Mouse (Mus musculus) hindbrain, embryonic 13.5 days (tissue): ENCODE data around the gene Rhobtb1. TPM values are rescaled to one million over a fixed set of nuclear protein-coding genes. Genes with fewer than 3 reads are reported as not detected.
A peak's percentile ranks its signal among the peaks of the same experiment; 100 is the strongest.

Source experiments
- ATAC-seq: fragments of 200-750 bp; cut with Nextera tagmentation; 2 replicates; pipeline ENCODE4 v1.8.0; 2017; ENCODE audit warnings: moderate TSS enrichment; ENCODE audit not compliant: low FRiP score
- H3K27ac ChIP-seq: fragments of 300-500 bp; sonication (generic); 2 replicates; pipeline ENCODE4 v1.5.1; 2015; ENCODE audit warnings: inconsistent platforms, mild to moderate bottlenecking, moderate library complexity
- H3K27me3 ChIP-seq: fragments of 300-500 bp; sonication (generic); 2 replicates; pipeline ENCODE4 v1.6.1; 2015; ENCODE audit warnings: mild to moderate bottlenecking, inconsistent platforms
- H3K36me3 ChIP-seq: fragments of 300-500 bp; sonication (generic); 2 replicates; pipeline ENCODE4 v1.6.1; 2015; ENCODE audit warnings: mild to moderate bottlenecking, inconsistent platforms
- H3K4me1 ChIP-seq: fragments of 300-500 bp; sonication (generic); replicated peaks from 2 replicates; pipeline ENCODE4 v1.6.1; 2015; ENCODE audit warnings: inconsistent platforms
- H3K4me2 ChIP-seq: fragments of 300-500 bp; sonication (generic); 2 replicates; pipeline ENCODE4 v1.6.1; 2015; ENCODE audit warnings: inconsistent platforms, mild to moderate bottlenecking, moderate library complexity
- H3K4me3 ChIP-seq: fragments of 300-500 bp; sonication (generic); 2 replicates; pipeline ENCODE4 v1.5.1; 2015; ENCODE audit warnings: mild to moderate bottlenecking, inconsistent platforms
- H3K9ac ChIP-seq: fragments of 300-500 bp; sonication (generic); 2 replicates; pipeline ENCODE4 v1.6.1; 2015; ENCODE audit warnings: mild to moderate bottlenecking, inconsistent platforms
- H3K9me3 ChIP-seq: fragments of 300-500 bp; sonication (generic); 2 replicates; pipeline ENCODE4 v1.6.1; 2016; ENCODE audit warnings: inconsistent platforms
- WGBS: fragments of 180-500 bp; shearing (Covaris S2); methylation state at CpG from one replicate; pipeline ENCODE4 v1.1.7; 2015; 5-methylcytosine and 5-hydroxymethylcytosine counted together
- polyA plus RNA-seq: library from polyadenylated mRNA; unstranded; fragments of >200 nt; fragmentation: Nextera tagmentation; extraction: Ambion mirVana; gene quantifications from 2 replicates; pipeline ENCODE4 v1.2.1, GENCODE M21; 2015

Rhobtb1 gene
- polyA plus RNA-seq, 1 experiment from 2014 or later, result 17.4 TPM

DNA sequence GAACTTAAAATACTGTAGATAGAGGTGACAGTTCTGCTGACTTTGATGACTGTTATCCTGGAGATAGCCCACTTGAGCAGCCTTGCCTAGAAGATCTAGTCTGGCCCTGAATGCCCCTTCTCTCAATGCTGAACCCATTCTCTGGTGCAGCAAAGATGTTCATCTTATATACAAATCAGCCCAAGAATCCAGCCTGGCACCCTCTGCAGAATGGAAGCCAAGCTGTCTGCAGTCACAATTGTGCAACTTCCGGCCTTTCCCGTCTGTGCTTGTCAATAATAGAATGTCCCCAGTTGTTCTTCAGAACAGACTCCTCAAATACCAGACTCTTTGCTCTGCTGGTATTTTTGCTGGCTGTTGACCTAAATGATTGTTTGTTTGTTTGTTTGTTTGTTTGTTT, 89.3 kb downstream of the Rhobtb1 start:
- Histone ChIP-seq H3K36me3 (peaks cover 4% of the 10 kb centered on the region), H3K4me2 (no peak overlapping the region), H3K27me3 (no peaks in the 10 kb centered on the region), H3K9ac (no peak overlapping the region), H3K4me1 (peaks cover 4% of the 10 kb centered on the region), H3K9me3 (peaks cover 6% of the 10 kb centered on the region), H3K4me3 (no peak overlapping the region), H3K27ac (no peak overlapping the region)
- ATAC-seq, result no peak
- WGBS, result 85% methylated on average over 2 of the region's 2 CpGs

DNA sequence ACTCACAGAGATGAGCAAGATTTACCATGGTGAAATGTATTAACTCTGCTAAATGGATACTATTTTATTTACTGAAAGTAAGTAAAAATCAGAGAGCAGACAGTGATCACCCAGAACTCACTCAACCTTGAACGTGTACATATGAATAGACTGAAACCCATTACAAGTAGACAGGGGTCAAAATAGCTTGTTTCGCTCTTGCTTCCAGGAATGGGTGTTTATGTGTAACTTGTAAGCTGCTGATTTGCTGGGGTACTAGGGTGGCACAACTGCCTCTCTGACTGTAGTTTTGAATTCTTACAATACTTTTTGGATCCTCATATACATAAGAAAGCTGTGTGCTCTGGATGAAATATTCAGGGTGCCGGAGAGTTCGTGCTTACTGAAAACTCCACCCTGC, 93.9 kb downstream of the Rhobtb1 start:
- peaks cover 8% of the 10 kb centered on the region for H3K36me3 ChIP-seq
- no peak overlapping the region for H3K27ac ChIP-seq
- no peak overlapping the region for H3K9ac ChIP-seq
- no peak for ATAC-seq
- H3K4me2 ChIP-seq, result no peak overlapping the region
- no peak overlapping the region for H3K4me3 ChIP-seq
- peaks cover 6% of the 10 kb centered on the region for H3K9me3 ChIP-seq
- no peaks in the 10 kb centered on the region for H3K27me3 ChIP-seq
- WGBS, result 89% methylated on average over 4 of the region's 4 CpGs
- no peaks in the 10 kb centered on the region for H3K4me1 ChIP-seq

DNA sequence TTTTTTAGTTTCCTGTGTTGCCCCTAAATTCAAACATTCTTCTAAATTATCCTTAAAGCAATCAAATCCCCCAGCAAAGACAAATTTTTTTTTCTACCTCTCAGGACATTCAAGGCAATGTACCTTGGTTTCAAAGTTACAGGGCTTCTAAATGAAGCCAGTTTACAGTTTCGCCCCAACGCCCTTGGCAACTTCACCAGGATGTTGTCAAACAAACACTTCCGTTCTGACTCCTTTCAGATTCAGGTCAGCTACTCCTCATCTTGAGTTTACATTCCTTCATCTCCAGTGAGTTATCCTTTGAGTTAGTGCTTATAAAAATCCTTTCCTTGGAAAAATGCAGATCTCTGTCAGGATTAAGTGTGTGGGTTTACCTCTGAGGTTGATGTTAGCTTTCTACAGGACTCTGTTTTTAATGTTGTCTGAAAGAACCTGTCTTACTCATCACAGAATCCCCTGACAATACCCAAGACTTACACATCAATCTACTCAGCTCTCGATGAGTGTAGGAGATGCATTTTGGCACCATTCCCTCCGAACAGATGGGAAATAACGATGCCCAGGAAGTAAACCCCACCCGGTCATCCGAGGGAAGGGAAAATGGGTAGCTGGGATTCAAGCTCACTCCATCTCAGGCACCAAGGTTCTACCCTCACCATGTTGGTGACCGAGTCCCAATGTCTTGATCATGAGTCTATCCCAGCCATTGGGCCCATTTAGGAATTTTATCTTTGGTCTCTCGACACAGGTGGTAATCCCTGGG, 94.9 kb downstream of the Rhobtb1 start:
- Histone ChIP-seq H3K9me3 (peaks cover 6% of the 10 kb centered on the region), H3K27ac (no peak overlapping the region), H3K4me1 (no peaks in the 10 kb centered on the region), H3K4me2 (no peak overlapping the region), H3K36me3 (peaks cover 17% of the 10 kb centered on the region), H3K4me3 (no peak overlapping the region), H3K9ac (no peak overlapping the region), H3K27me3 (no peaks in the 10 kb centered on the region)
- ATAC-seq, result no peak
- WGBS, result 86% methylated on average over 10 of the region's 10 CpGs

DNA sequence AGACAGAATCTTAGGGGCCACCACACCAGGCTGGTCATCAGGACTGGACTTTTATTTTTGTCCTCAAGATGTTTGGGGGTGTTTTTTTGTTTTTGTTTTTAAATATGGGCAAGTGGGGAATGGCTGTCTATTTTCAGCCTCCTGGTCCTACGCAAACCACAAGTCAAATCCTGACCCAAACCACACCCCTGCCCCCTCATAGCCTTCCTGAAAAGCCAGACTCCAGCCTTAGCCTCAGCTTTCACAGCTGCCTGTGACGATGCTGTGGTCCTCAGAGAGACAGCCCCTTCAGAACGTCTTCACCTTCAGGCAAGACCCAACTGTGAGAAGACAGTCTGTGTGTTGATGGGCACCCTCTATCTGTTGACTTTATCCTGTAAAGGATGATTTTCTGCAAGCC, 95.5 kb downstream of the Rhobtb1 start:
- WGBS, result 77% methylated on average over 3 of the region's 3 CpGs

DNA sequence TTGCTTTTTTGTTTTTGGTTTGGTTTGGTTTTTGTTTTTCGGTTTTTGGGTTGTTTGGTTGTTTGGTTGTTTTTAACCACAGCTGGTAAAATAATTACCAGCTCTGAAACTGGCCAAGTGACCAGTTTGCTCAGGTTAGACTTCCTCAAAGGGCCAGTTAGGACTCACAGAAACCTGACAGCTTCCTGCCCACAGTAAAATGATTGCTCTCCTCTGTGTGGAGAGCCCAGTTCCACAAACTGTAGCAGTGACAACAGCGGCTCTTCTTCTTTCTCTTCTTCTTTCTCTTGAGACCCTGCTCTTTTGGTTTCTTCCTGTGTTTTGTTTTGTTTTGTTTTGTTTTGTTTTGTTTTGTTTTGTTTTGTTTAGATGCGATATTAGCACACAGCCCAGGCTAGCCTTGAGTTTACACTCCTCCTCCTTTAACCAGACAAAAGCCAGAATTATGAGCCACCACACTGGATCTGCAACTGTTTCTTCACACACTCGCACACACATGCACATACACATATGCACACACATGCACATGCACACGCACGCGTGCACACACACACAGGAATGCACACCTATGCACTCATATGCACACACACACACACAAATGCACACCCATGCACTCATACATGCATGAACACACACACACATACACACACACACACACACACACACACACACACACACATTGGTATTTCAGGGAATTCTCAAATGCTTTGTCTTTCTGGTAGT, 96.2 kb downstream of the Rhobtb1 start:
- no peak overlapping the region for H3K9ac ChIP-seq
- H3K9me3 ChIP-seq, result no peaks in the 10 kb centered on the region; the same call in 1 of the 2 replicates
- WGBS, result 96% methylated on average over 7 of the region's 7 CpGs
- H3K27ac ChIP-seq, result no peak overlapping the region
- no peak for ATAC-seq
- no peaks in the 10 kb centered on the region for H3K4me1 ChIP-seq
- no peaks in the 10 kb centered on the region for H3K27me3 ChIP-seq
- H3K4me3 ChIP-seq, result no peak overlapping the region
- H3K36me3 ChIP-seq, result peaks cover 22% of the 10 kb centered on the region
- H3K4me2 ChIP-seq, result no peak overlapping the region

More for the DNA sequence above, 95.5 kb downstream of the Rhobtb1 start:
- H3K4me1 ChIP-seq, result no peaks in the 10 kb centered on the region
- H3K9me3 ChIP-seq, result peaks cover 6% of the 10 kb centered on the region
- H3K27me3 ChIP-seq, result no peaks in the 10 kb centered on the region
- peaks cover 18% of the 10 kb centered on the region for H3K36me3 ChIP-seq
- no peak for ATAC-seq
- no peak overlapping the region for H3K9ac ChIP-seq
- H3K4me3 ChIP-seq, result no peak overlapping the region
- no peak overlapping the region for H3K4me2 ChIP-seq
- no peak overlapping the region for H3K27ac ChIP-seq

DNA sequence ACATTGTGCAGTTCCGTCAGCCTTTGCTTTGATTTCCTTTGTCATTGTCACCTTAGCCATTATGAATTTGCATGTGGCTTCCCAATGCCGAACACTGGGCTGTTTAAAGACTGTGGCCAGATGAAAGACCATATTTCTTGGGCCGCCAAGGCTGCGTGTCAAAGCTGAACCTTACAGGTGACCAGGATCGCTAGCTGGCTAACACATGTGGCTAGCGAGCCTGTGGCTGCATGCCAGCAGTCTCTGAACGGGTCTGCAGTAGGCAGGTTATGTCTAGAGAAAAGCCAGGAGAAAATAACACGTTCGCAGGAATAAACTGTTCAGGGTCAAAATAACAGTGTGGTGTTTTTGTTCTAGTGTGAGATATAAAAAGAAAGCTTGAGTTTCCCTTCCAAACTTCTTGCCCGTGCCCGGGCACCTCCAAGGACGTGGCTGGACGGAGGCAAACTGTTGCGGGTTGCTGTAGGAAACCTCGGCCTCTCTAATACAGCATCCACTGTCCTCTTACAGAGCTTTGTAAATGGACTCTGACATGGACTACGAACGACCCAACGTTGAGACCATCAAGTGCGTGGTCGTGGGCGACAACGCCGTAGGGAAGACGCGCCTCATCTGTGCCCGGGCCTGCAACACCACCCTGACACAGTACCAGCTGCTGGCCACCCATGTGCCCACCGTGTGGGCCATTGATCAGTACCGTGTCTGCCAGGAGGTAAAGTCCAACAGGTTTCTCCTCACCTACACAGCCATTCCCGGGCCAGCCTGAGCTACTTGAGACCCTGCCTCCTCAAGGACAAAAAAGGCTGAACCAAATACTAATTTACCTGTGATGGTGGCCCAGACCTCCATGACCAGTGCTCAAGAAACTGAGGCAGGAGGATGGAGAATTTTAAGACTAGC, 97.3 kb downstream of the Rhobtb1 start:
- no peak overlapping the region for H3K4me2 ChIP-seq
- no peaks in the 10 kb centered on the region; the same call in 1 of the 2 replicates for H3K9me3 ChIP-seq
- no peaks in the 10 kb centered on the region for H3K27me3 ChIP-seq
- no peak overlapping the region for H3K9ac ChIP-seq
- WGBS, result 94% methylated on average over 29 of the region's 29 CpGs
- no peak for ATAC-seq
- H3K36me3 ChIP-seq, result peaks cover 23% of the 10 kb centered on the region
- H3K4me1 ChIP-seq, result peaks cover 5% of the 10 kb centered on the region
- no peak overlapping the region; the same call in 1 of the 2 replicates for H3K27ac ChIP-seq
- no peak overlapping the region for H3K4me3 ChIP-seq

DNA sequence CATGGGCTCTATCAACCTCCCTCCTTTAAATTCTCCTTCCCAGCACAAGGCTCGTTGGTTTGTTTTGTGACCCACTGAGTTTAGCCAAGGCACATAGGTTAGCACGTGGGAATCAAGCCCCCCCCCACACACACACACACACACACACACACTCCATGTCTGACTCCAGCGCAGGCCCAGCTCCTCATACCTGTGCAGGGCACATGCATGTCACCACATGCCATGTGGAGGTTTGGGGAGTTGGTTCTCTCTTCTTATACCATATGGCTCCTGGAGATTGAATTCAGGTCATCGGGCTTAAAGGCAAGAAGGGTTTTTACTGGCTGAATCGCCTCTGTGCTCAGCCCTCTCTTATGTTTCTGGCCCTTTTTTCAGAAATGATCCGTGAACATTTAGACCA, 100.0 kb downstream of the Rhobtb1 start:
- Histone ChIP-seq H3K36me3 (peaks cover 23% of the 10 kb centered on the region), H3K9me3 (no peaks in the 10 kb centered on the region; the same call in 1 of the 2 replicates), H3K4me2 (no peak overlapping the region), H3K4me3 (no peak overlapping the region), H3K27me3 (no peaks in the 10 kb centered on the region), H3K27ac (no peak overlapping the region), H3K4me1 (peaks cover 18% of the 10 kb centered on the region), H3K9ac (no peak overlapping the region)
- WGBS, result 94% methylated on average over 6 of the region's 6 CpGs
- ATAC-seq, result no peak

DNA sequence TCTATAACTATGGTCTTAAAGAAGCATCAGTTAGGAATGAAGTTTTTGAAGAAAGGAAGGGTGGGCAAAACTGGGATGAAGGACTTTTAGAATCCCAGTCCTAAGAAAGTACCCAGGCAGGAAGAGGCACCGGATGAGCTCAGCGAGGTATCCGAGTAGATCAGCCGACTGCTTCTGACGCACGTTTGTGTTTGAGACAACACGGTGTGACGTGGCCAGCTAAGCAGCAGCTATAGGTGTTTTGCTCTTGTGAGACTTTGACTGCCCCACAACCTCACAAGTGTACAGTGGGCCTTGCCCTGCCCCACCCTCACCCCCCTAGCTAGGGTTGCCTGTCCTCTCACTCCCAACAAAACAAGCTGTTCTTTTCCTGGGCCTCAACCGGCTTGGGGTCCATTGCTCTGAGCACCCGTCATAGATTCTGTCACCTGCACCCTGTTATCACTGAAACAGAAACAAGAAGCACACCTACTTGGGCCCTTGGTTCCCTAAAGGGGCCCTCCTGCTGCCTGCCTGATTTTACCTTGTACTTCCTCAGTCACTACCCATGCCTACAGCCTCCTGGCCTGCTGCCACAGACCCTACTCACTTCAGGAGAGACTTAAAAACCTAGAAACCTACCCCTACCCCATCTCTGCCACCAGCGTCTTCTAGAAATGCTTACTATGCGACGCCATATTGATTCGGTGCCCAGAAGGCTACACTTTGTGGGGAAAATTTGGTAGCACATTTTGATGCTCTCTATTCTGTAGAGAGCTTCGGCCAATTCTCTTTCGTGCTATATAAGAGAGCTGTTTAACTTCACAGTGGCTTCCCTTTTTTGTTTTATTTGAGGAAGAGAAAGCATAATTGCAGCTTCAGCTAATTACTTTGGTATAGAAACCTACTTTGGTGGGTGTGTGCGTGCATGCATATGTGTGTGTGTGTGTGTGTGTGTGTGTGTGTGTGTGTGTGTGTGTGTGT, 101.2 kb downstream of the Rhobtb1 start:
- H3K27ac ChIP-seq, result no peak overlapping the region
- no peak for ATAC-seq
- no peaks in the 10 kb centered on the region for H3K27me3 ChIP-seq
- 93% methylated on average over 17 of the region's 17 CpGs for WGBS
- no peak overlapping the region for H3K9ac ChIP-seq
- no peak overlapping the region for H3K4me2 ChIP-seq
- peaks cover 18% of the 10 kb centered on the region for H3K4me1 ChIP-seq
- peaks cover 23% of the 10 kb centered on the region for H3K36me3 ChIP-seq
- no peaks in the 10 kb centered on the region; the same call in 1 of the 2 replicates for H3K9me3 ChIP-seq
- H3K4me3 ChIP-seq, result no peak overlapping the region

DNA sequence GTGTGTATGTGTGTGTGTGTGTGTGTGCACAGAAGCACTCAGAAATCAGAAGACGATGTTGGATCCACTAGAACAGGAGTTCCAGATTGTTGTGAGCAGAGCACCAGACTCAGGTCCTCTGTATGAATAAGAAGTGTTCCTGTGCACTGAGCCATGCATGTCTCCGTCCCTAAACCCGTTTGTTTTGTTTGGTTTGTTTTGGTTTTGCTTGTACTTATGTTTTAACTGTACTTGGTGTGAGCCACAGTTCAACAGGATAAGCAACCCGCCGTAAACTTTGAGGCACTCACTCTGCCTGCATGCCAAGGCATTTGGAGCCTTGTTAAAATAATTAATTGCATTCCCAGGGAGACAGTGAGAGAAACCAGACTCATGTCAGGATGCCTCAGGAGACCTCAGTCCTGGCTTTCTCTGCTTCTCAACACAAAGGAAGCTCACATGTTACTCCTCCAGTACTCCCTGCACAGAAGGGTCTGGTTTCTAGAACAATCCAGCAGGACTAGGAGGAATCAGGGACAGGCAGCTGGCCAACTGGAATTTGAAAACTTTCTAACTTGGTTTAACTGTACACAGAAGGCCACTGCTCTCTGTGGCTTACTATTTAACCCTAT, 101.9 kb downstream of the Rhobtb1 start:
- no peaks in the 10 kb centered on the region for H3K9me3 ChIP-seq
- WGBS, result 62% methylated on average over 5 of the region's 5 CpGs
- no peak overlapping the region for H3K4me3 ChIP-seq
- no peaks in the 10 kb centered on the region for H3K27me3 ChIP-seq
- ATAC-seq, result no peak
- H3K27ac ChIP-seq, result peak overlapping the region; percentile 55; the same call in 1 of the 2 replicates
- peaks cover 18% of the 10 kb centered on the region for H3K4me1 ChIP-seq
- peaks cover 23% of the 10 kb centered on the region for H3K36me3 ChIP-seq
- no peak overlapping the region for H3K4me2 ChIP-seq
- no peak overlapping the region for H3K9ac ChIP-seq

DNA sequence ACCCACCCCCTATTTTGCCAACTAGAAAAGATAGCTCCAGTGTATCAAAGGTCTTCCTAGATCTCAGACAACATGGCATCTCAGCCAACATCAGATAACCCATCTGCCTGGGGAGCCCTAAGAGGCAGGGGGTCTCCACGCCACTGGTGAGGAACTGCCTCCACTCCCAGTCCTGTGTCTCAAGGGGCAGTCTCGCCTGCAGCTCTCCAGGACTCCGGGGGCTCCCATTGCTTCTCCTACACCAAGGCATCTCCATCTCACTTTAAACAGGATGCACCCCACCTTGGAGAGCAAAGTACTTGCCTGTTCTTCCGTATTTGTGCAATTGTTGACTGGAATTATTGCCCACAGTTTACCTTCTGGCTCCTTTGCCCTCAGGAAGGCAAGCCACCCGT, 102.4 kb downstream of the Rhobtb1 start:
- Histone ChIP-seq H3K9me3 (no peaks in the 10 kb centered on the region), H3K27me3 (no peaks in the 10 kb centered on the region), H3K4me3 (no peak overlapping the region), H3K4me1 (peaks cover 18% of the 10 kb centered on the region), H3K27ac (peak overlapping the region; percentile 55; the same call in 1 of the 2 replicates), H3K9ac (no peak overlapping the region), H3K36me3 (peaks cover 23% of the 10 kb centered on the region), H3K4me2 (no peak overlapping the region)
- ATAC-seq, result no peak
- WGBS, result 73% methylated on average over 5 of the region's 5 CpGs

DNA sequence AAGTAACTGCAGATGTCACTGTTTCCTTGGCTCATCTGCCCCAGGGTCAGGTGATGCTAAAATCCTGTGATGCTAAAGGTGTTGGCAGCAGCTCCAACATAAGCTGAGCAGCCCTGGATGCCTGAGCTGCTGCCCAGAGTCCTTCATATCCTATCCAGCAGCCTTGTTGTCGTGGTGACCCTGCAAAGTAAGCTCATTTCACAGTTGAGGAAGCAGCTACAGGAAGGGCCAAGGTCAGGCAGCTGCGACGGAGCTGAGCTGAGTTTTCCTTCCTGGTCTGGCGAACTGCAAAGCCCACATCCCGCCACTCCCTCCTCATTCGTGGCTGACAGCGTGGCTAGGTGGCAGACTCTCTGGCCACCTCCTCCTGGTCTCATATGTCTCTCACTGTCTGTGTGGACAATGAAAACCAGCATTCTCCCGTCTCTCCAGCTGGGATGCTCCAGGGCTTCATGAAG, 103.2 kb downstream of the Rhobtb1 start:
- Histone ChIP-seq H3K27ac (peak overlapping the region; percentile 55), H3K4me1 (peaks cover 18% of the 10 kb centered on the region), H3K4me2 (peak overlapping the region; percentile 10; the same call in 1 of the 2 replicates), H3K9me3 (no peaks in the 10 kb centered on the region), H3K36me3 (peaks cover 20% of the 10 kb centered on the region), H3K9ac (no peak overlapping the region; the same call in 1 of the 2 replicates), H3K4me3 (no peak overlapping the region), H3K27me3 (no peaks in the 10 kb centered on the region)
- ATAC-seq, result peak; percentile 67
- 4% methylated on average over 8 of the region's 8 CpGs for WGBS
